19 mouse cellular contexts compared by ENCODE assay signal in genomic region chr9:41471345-41471744, GRCm38 (mm10).
"Had no signal": no experiment of that assay in that cellular context is flagged by ENCODE, and none has a peak within 500 bp of the region (broad histone marks: within the 10 kb centered on the region; RNA-seq: fewer than 3 reads in every experiment).

No protein-coding gene starts in this region.

- H3K4me2 ChIP-seq: lung, embryonic 14.5 days; midbrain, embryonic 12.5 days; neural tube, embryonic 13.5 days; neural tube, embryonic 15.5 days had no signal

- H3K27ac ChIP-seq: midbrain, embryonic 10.5 days; midbrain, embryonic 12.5 days; neural tube, embryonic 13.5 days had no signal

- H3K9ac ChIP-seq: lung, embryonic 14.5 days; midbrain, embryonic 12.5 days; neural tube, embryonic 13.5 days; neural tube, embryonic 15.5 days had no signal

- H3K27me3 ChIP-seq: midbrain, embryonic 12.5 days; neural tube, embryonic 13.5 days; neural tube, embryonic 15.5 days had no signal

- H3K36me3 ChIP-seq: midbrain, embryonic 10.5 days; midbrain, embryonic 12.5 days; neural tube, embryonic 13.5 days; neural tube, embryonic 15.5 days had no signal

- DNase-seq: lung, adult 18-20 months; lung, embryonic 14.5 days; lung, postnatal 10 days; lung, postnatal 4 days; midbrain, embryonic 14.5 days; retina, postnatal 1 day; right cerebral cortex, adult 18-20 months; right cerebral cortex, postnatal 25 days; right cerebral cortex, postnatal 4 days; spleen, adult 18-20 months; thymus, adult 2 months; thymus, postnatal 25 days; thymus, postnatal 4 days had no signal

- ATAC-seq: midbrain, embryonic 16.5 days had no signal

- H3K9me3 ChIP-seq: midbrain, embryonic 10.5 days; midbrain, embryonic 12.5 days; neural tube, embryonic 13.5 days; neural tube, embryonic 15.5 days had no signal

- H3K4me3 ChIP-seq: midbrain, embryonic 10.5 days; midbrain, embryonic 12.5 days; myocyte; neural tube, embryonic 13.5 days; neural tube, embryonic 15.5 days had no signal
